Mouse (Mus musculus) myocyte (in vitro differentiated cells): ENCODE data around the gene Ccdc144b. TPM values are rescaled to one million over a fixed set of nuclear protein-coding genes. Genes with fewer than 3 reads are reported as not detected.

ENCODE experiments used
- H3K27me3 ChIP-seq: one replicate; pipeline ENCODE4 v1.6.1; 2011; ENCODE audit not compliant: control insufficient read depth, insufficient read depth, insufficient read length
- H3K36me3 ChIP-seq: one replicate; pipeline ENCODE4 v1.6.1; 2011; ENCODE audit not compliant: control insufficient read depth, insufficient read depth
- H3K4me2 ChIP-seq: one replicate; pipeline ENCODE4 v1.6.1; 2011; ENCODE audit warnings: low read depth, control low read depth
- H3K4me3 ChIP-seq: one replicate; pipeline ENCODE4 v1.5.1; 2011; ENCODE audit warnings: mild to moderate bottlenecking, control low read depth, moderate library complexity
- H3K79me2 ChIP-seq: one replicate; pipeline ENCODE4 v1.6.1; 2011; ENCODE audit not compliant: control insufficient read depth, insufficient read depth
- H3ac ChIP-seq: one replicate; pipeline ENCODE4 v1.6.1; 2011; ENCODE audit not compliant: control insufficient read depth, insufficient read length
- CEBPB ChIP-seq: IDR thresholded peaks from 2 replicates; pipeline ENCODE4 v1.6.1; 2011; ENCODE audit warnings: mild to moderate bottlenecking, moderate library complexity; ENCODE audit not compliant: poor library complexity, insufficient read depth, severe bottlenecking
- E2F4 ChIP-seq: IDR thresholded peaks from one replicate; pipeline ENCODE4 v1.6.1; 2011; ENCODE audit warnings: mild to moderate bottlenecking, control low read depth, moderate library complexity; ENCODE audit not compliant: insufficient read depth
- MAX ChIP-seq: IDR thresholded peaks from one replicate; pipeline ENCODE4 v1.6.1; 2011; ENCODE audit warnings: low read depth, mild to moderate bottlenecking, control low read depth
- MYOD1 ChIP-seq, 3 experiments: IDR thresholded peaks; one replicate each; pipeline ENCODE4 v1.6.1; 2011; ENCODE audit warnings: control low read depth in 2 of 3, low read depth in 2 of 3, mild to moderate bottlenecking in 2 of 3, moderate library complexity in 1 of 3; ENCODE audit not compliant: insufficient read length in 2 of 3, control insufficient read depth in 1 of 3
- MYOG ChIP-seq, 3 experiments: IDR thresholded peaks; one replicate each; pipeline ENCODE4 v1.6.1; 2011; ENCODE audit warnings: control low read depth in 2 of 3, low read depth in 2 of 3, mild to moderate bottlenecking in 2 of 3; ENCODE audit not compliant: insufficient read length in 2 of 3, control insufficient read depth in 1 of 3, insufficient read depth in 1 of 3
- POLR2A ChIP-seq: IDR thresholded peaks from one replicate; pipeline ENCODE4 v1.6.1; 2011; ENCODE audit warnings: low read depth, mild to moderate bottlenecking, control low read depth, moderate library complexity; ENCODE audit not compliant: insufficient read length
- POLR2AphosphoS2 ChIP-seq: IDR thresholded peaks from one replicate; pipeline ENCODE4 v1.6.1; 2011; ENCODE audit warnings: low read depth, control low read depth; ENCODE audit not compliant: insufficient read length
- REST ChIP-seq: IDR thresholded peaks from one replicate; pipeline ENCODE4 v1.6.1; 2011; ENCODE audit warnings: mild to moderate bottlenecking, control low read depth, moderate library complexity; ENCODE audit not compliant: insufficient read depth, insufficient read length
- SRF ChIP-seq: IDR thresholded peaks from one replicate; pipeline ENCODE4 v1.6.1; 2011; ENCODE audit warnings: low read depth; ENCODE audit not compliant: control insufficient read depth, insufficient read length
- TCF12 ChIP-seq: IDR thresholded peaks from one replicate; pipeline ENCODE4 v1.6.1; 2011; ENCODE audit warnings: mild to moderate bottlenecking, control low read depth; ENCODE audit not compliant: poor library complexity, insufficient read depth, severe bottlenecking
- TCF3 ChIP-seq: IDR thresholded peaks from one replicate; pipeline ENCODE4 v1.6.1; 2011; ENCODE audit warnings: low read depth, control low read depth; ENCODE audit not compliant: insufficient read length
- USF1 ChIP-seq: IDR thresholded peaks from one replicate; pipeline ENCODE4 v1.6.1; 2011; ENCODE audit warnings: low read depth, mild to moderate bottlenecking, control low read depth, moderate library complexity
- polyA plus RNA-seq: library from polyadenylated mRNA; unstranded; fragments of >200 nt; fragmentation: generic; extraction: Trizol; gene quantifications from one replicate; pipeline ENCODE4 v1.2.1, GENCODE M21; 2012; ENCODE audit warnings: missing spikeins

Ccdc144b gene
- polyA plus RNA-seq, 1 experiment = not detected

- no peak overlapping the region for H3ac ChIP-seq
- H3K4me2 ChIP-seq = no peak overlapping the region
- peaks cover 3% of the 10 kb centered on the region for H3K36me3 ChIP-seq
- H3K79me2 ChIP-seq = no peaks in the 10 kb centered on the region
- no peak overlapping the region for H3K4me3 ChIP-seq
- TF ChIP-seq SRF = no peak
- no peak for TF ChIP-seq E2F4
- TF ChIP-seq POLR2AphosphoS2 = no peak
- no peak for TF ChIP-seq USF1
- no peak for TF ChIP-seq MYOG (IDR thresholded peaks at IDR 0.05; ENCODE audit: control insufficient read depth in 1 of 3, insufficient read depth in 1 of 3, insufficient read length in 2 of 3, low read depth in 2 of 3)
- TF ChIP-seq POLR2A = no peak
- no peaks in the 10 kb centered on the region for H3K27me3 ChIP-seq
Measured at GRCm38 (mm10) chr3:36075466-36075865, 22.1 kb upstream of the Ccdc144b start.

- H3K4me2 ChIP-seq = no peak overlapping the region
- no peaks in the 10 kb centered on the region for H3K79me2 ChIP-seq
- TF ChIP-seq REST = no peak
- TF ChIP-seq TCF12 = no peak
- TF ChIP-seq POLR2A = no peak
- TF ChIP-seq TCF3 = no peak
- TF ChIP-seq SRF = no peak
- no peak for TF ChIP-seq CEBPB
- TF ChIP-seq MAX = no peak
- no peak for TF ChIP-seq MYOD1 (IDR thresholded peaks at IDR 0.05; ENCODE audit: control insufficient read depth in 1 of 3, insufficient read length in 2 of 3, low read depth in 2 of 3)
- no peak for TF ChIP-seq E2F4
- no peak for TF ChIP-seq USF1
- TF ChIP-seq MYOG (IDR thresholded peaks at IDR 0.05; ENCODE audit: control insufficient read depth in 1 of 3, insufficient read depth in 1 of 3, insufficient read length in 2 of 3, low read depth in 2 of 3) = no peak
- TF ChIP-seq POLR2AphosphoS2 = no peak
- H3K36me3 ChIP-seq = peaks cover 9% of the 10 kb centered on the region
- no peak overlapping the region for H3K4me3 ChIP-seq
- no peaks in the 10 kb centered on the region for H3K27me3 ChIP-seq
- H3ac ChIP-seq = no peak overlapping the region
Measured at GRCm38 (mm10) chr3:36074231-36074630, 20.9 kb upstream of the Ccdc144b start.

GRCm38 (mm10) chr3:36071047-36071446 is 17.7 kb upstream of the Ccdc144b start:
- H3ac ChIP-seq = no peak overlapping the region
- peaks cover 17% of the 10 kb centered on the region for H3K79me2 ChIP-seq
- TF ChIP-seq REST (no peak), USF1 (no peak), TCF12 (no peak), MYOD1 (IDR thresholded peaks at IDR 0.05; ENCODE audit: control insufficient read depth in 1 of 3, insufficient read length in 2 of 3, low read depth in 2 of 3) (no peak), SRF (no peak), POLR2A (no peak), MAX (no peak), TCF3 (no peak), POLR2AphosphoS2 (no peak), CEBPB (no peak), MYOG (IDR thresholded peaks at IDR 0.05; ENCODE audit: control insufficient read depth in 1 of 3, insufficient read depth in 1 of 3, insufficient read length in 2 of 3, low read depth in 2 of 3) (no peak), E2F4 (no peak)
- H3K27me3 ChIP-seq = no peaks in the 10 kb centered on the region
- peaks cover 9% of the 10 kb centered on the region for H3K36me3 ChIP-seq
- no peak overlapping the region for H3K4me2 ChIP-seq
- H3K4me3 ChIP-seq = no peak overlapping the region

- TF ChIP-seq TCF3 (no peak), MAX (no peak), USF1 (no peak), E2F4 (no peak), SRF (no peak), MYOG (IDR thresholded peaks at IDR 0.05; ENCODE audit: control insufficient read depth in 1 of 3, insufficient read depth in 1 of 3, insufficient read length in 2 of 3, low read depth in 2 of 3) (no peak), MYOD1 (IDR thresholded peaks at IDR 0.05; ENCODE audit: control insufficient read depth in 1 of 3, insufficient read length in 2 of 3, low read depth in 2 of 3) (no peak), POLR2A (no peak), REST (no peak), CEBPB (no peak), TCF12 (no peak), POLR2AphosphoS2 (no peak)
- Histone ChIP-seq H3K27me3 (no peaks in the 10 kb centered on the region), H3K4me3 (no peak overlapping the region), H3ac (no peak overlapping the region), H3K79me2 (peaks cover 17% of the 10 kb centered on the region), H3K4me2 (no peak overlapping the region), H3K36me3 (peaks cover 9% of the 10 kb centered on the region)
Measured at GRCm38 (mm10) chr3:36070436-36070835, 17.1 kb upstream of the Ccdc144b start.

GRCm38 (mm10) chr3:36067731-36068130 is 14.4 kb upstream of the Ccdc144b start:
- Histone ChIP-seq H3K4me2 (peak overlapping the region; percentile 79), H3K36me3 (peaks cover 6% of the 10 kb centered on the region), H3K79me2 (peaks cover 17% of the 10 kb centered on the region), H3K27me3 (no peaks in the 10 kb centered on the region), H3ac (no peak overlapping the region), H3K4me3 (peak overlapping the region; percentile 57)
- TF ChIP-seq SRF (no peak), MYOD1 (IDR thresholded peaks at IDR 0.05; ENCODE audit: control insufficient read depth in 1 of 3, insufficient read length in 2 of 3, low read depth in 2 of 3) (no peak), TCF12 (no peak), E2F4 (no peak), POLR2AphosphoS2 (no peak), USF1 (no peak)
